Mouse (Mus musculus): ENCODE results near the gene Hivep3.

- no peak for TF ChIP-seq CTCF (IDR thresholded peaks at IDR 0.05; ENCODE audit: borderline replicate concordance, control insufficient read depth, extremely low read depth, insufficient read depth, low read length, poor library complexity)
- no peak for TF ChIP-seq POLR2A (IDR thresholded peaks at IDR 0.05; ENCODE audit: control insufficient read depth, extremely low read depth, insufficient read depth, low read length, poor library complexity)
Measured at GRCm38 (mm10) chr4:119975242-119975641, 241.7 kb downstream of the Hivep3 start.

All from thymus, adult 2 months (tissue).